Mouse (Mus musculus) adrenal gland, adult 18-20 months (tissue): ENCODE measurements at regions not wholly inside any gene's neighbourhood (a gene's known extent, or its start where the extent isn't known, plus 50 kb on each side); places are given as distances from the start of the nearest gene placed in this dataset.

Experiments
- DNase-seq, 2 experiments: peaks; one replicate each; pipeline ENCODE4 v3.0.0; 2021 to 2022; ENCODE audit warnings: low spot score in 2 of 2

DNA sequence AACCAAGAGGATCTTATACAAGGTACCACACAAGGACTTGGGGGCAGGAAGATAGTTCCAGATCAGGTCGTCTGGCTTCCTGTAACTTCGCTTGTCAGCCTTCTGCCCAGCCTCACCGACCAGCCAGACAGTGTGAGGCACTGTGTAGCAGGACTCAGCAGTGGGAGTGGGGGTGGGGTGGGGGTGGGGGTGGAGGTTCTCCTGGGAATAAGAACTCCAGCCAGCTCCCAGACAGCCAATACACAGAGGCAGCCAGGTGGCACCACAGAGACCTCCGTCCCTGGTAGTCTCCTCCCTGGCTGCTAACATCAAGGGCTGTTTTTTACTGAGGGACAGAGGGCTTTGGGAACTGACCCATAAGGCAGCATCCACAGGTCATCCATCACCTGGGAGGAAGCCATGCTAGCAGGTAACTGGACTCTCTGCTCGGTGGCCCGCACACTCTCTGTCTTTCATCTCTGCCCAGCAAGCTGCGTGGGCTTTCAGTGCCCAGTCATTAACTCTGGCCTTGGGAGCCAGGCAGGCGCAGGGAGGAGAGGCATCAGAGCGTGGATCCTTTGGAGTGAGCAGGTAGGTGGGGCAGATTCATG lies 60.3 kb upstream of the Wnt4 start:
- no peak for DNase-seq

DNA sequence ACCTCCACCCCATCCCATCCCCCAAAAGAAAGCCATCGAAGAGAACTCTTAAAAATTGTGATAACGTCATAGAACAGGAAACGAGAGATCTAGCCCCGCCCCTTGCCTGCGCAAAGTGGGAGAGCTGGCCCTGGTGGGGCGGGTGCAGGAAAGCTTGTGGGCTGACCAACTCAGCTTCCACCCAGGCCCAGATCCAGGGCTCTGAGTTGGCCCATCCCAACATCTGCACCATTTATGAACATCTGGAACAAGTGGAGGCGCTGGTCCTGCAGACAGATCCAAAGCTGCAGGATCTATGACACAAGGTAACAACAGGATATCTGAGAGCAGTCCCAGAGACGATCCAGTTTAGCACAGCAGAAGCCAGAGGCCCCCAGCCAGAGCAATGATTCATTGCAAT lies 62.7 kb upstream of the Wnt4 start:
- DNase-seq: no peak

DNA sequence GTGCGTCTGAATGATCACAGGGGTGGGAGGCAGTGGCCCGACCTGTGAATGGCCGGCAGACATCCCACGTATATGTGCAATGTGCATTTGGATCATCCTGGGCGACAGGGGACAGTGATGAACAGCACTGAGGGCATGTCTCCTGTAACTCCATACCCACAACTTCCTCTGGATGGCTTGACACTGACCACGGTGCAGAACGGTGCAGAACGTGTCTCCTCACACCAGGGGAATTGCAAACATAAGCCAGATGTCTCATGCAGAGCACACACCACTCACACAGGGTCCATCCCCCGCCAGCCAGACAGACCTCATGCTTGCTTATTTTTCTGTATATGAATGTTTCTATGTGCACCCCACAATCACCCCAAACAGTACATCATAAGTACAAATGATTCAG lies 64.4 kb upstream of the Wnt4 start:
- DNase-seq: no peak

DNA sequence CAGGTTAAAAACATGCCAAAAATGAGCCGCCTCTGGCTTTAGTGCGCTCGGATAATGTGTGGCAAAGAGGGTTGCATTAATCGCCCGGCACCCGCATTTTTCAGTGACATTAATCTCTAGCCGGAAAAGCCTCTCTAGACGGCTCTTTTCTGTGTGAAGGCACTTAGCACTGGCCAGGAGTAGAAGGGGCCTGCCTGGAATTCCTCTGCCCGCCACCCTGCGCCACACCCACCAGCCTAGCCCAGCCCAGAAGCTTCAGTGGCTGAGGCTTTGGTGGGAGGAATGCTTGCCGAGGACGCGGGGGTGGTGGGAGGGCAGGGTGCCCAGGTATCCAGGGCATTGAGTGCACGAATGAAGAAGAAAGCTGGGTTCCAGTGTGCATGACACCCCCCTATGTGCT lies 65.2 kb upstream of the Wnt4 start:
- DNase-seq: no peak

GRCm38 (mm10) chr4:137211288-137211687 lies 66.0 kb upstream of the Wnt4 start:
- no peak for DNase-seq

DNA sequence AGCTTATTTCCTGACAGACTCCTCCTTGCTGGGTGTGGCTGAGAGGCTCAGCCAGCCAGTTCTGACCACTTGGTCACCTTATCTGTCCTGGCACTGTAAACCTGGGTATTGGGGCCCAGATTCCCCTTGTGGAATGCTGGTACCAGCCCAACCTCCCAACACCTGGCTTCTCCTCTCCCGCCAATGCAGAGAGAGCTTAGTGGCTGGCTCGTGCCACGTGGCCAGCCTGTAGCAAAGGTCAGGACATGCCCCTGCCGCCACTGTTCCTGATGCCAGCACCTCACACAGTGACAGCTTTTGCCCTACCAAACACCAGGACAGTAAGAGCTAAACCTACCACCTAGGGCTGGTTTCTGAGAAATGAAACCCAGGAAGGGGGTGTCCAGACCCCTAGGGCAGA lies 66.8 kb upstream of the Wnt4 start:
- no peak for DNase-seq

GRCm38 (mm10) chr4:137200968-137201367 lies 76.3 kb upstream of the Wnt4 start:
- no peak for DNase-seq

- no peak for DNase-seq
Measured at GRCm38 (mm10) chr4:137200426-137200825, 76.9 kb upstream of the Wnt4 start.

- no peak for DNase-seq
Measured at GRCm38 (mm10) chr4:137196491-137196974, 80.8 kb upstream of the Wnt4 start.

- DNase-seq: no peak
Measured at GRCm38 (mm10) chr4:137194106-137194505, 83.2 kb upstream of the Wnt4 start.

DNA sequence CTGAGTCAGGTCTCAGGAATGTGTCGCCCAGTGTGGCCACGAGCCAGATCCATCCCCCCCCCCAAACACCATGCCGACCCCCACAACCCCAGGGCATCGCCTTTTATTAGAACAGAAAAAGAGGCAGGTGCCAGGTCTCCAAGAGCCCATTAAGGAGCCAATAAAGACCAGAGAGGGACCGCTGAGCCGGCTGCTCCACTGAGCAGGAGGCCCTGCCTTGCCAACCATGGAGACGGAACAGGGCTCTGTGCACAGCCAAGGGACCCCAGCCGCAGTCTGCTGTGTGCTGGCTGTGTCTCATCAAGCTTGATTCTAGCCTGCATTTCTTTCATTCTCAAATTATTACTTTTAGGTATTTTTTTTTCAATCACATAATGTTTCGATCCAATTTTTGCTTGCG lies 86.7 kb upstream of the Wnt4 start:
- no peak for DNase-seq

DNA sequence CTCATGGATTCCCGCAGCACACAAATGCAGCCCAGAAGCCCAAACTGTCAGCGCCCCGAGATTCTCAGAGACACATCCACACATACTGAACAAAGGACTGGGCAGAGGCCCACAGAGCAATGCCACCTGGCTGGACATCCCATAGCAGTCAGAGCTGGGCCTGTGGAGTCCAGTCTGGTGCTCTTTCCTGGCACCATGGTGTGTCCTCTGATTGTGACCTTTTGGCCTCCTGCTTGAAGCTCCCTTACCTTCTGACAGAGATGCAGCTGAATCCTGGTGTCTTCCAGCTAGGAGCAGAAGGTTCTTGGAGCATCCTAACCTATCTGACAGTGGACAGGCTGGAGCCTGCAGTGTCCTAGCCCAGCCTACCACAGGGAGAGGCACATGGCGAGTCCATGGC lies 87.5 kb upstream of the Wnt4 start:
- DNase-seq: no peak

GRCm38 (mm10) chr4:137189058-137189457 lies 88.2 kb upstream of the Wnt4 start:
- no peak for DNase-seq

DNA sequence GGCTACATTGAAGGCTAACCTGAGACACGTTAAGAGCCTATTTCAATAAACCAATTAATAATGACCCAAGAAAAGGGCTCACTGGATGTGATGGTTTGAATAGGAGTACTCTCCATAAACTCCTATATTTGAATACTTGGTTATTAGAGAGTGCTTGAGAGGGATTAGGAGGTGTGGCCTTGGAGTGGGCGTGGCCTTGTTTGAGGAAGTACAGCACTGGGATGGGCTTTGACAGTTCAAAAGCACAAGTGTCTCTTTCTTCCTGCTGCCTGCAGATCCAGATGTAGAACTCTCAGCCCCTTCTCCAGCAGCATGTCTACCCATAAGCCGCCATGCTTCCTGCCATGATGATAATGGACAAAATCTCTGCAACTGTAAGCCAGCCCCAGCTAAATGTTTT lies 89.7 kb upstream of the Wnt4 start:
- no peak for DNase-seq

DNA sequence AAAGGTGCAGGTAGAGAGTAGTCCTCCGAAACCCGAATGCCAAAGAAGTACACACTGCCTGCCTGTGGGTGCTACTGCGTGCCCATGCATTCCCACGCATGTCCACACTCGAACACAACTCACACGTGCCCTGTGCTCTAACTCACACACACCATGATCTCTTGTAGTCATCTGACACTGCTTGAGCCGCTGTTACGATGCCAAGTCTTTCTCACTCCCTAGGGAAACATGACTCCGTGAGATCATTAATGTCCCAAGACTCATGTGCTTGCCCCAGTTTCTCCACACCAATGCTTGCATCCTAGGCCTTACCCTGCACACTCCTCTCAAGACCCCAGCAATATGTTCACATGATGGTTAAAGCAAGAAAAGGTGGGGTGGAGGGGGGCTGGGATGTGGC lies 90.2 kb upstream of the Wnt4 start:
- DNase-seq: no peak

DNA sequence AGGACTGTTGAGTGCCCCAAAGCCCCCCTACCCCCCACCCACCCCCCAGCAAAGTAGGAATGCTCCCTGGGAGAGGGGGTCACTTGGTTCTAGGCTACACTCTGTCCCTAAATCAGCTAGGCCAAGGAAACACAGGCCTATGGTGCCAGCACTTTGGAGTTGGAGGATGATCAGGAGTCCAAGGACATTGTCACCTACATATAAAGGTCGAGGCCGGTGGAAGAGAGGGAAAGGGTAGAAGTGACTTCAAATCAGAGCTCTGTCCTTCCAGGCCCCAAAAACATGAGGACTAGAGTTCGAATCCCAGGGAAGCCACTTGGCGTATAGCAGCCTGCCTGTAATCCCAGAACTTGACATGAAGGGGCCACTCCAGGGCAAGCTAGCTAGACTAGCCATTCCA lies 92.3 kb upstream of the Wnt4 start:
- no peak for DNase-seq

DNA sequence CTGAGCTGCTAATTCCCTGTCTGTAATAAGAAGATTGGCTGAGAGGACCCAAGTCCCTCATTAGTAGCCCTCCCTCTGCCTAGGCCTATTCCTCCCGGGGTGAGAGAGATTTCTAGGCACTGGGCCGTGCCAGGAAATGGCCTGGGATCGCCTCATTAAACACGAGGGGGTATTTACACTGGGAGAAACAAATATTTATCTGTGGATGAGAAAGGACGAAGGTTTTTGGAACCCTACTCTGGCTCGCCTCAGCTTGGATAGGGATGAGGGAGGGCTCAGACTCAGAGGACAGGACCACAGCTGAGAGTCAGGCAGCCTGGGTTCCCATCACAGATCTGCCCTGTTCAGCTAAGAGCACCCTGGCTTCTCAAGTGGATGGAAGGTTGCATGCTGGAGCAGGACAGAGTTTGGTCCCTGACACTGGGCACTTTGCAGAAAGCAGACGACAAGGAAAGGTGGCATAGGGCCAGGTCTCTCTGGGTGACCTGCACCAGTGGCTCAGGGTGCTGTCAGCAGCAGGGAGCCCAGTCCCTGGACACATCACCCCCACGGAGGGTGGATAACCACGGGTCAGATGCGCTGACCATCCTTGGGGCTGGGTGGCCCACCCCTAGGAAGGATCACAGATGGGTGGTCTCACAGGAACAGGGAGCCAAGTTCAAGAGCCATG lies 94.0 kb upstream of the Wnt4 start:
- no peak for DNase-seq

DNA sequence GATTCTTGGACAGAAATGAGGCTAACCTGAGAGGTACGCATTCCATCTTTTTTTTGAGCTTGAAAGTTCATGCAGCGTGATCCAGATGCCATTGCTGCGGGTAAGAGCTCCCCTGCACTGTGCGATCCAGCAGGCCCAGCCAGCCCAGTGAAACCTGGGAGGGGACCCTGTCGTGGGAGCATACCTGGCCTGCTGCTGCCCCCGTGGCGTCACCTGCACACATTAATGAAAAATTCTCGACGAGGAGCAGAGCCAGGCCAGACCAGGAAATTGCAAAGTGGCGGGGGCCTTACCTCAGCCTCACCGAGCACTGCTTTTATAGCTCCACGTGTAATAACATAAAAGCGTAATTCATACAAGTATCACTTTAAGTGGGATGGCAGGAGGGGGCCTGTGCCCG lies 94.7 kb upstream of the Wnt4 start:
- no peak for DNase-seq

DNA sequence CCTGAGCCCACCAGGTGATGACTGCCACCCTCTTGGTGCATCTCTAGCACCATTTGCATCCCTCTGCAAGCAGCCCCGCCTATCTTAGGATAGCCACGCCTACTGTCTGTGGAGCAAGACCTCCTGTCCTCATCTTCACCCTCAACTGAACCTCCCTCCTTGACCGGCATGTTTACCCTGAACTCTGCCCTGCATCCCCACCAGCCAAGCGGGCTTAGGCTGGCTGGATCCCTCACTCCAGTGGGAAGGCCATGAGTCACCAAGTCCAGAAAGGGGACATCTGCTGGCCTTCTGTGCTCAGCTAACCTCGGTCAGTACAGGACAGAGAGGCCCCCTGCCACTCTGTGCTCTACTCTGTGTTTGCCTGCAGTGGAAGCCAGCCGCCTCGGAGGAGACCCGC lies 96.0 kb upstream of the Wnt4 start:
- DNase-seq: no peak

GRCm38 (mm10) chr4:137180083-137180482 lies 97.2 kb upstream of the Wnt4 start:
- no peak for DNase-seq

DNA sequence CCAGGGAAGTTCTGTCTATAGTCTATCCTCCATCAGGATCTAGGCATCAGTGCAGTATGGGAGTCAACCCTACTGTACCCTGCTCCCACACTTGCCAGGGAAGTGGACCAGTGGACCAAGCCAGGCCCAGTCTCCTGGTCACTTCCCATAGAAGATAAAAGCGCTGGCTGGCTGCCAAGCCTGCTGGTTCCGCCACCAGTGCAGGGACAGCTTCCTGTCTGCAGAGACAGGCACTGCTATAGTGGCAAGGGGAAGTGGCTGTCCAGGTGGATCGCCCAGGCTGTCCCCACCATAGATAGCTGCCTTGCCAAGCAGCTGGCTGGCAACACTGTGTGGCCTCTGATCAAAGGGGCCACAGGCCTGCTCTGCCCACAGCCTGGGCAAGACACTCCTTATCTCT lies 98.5 kb upstream of the Wnt4 start:
- peak; percentile 55 to 60 for DNase-seq

GRCm38 (mm10) chr4:137164933-137165332 lies 112.4 kb upstream of the Wnt4 start:
- no peak for DNase-seq

GRCm38 (mm10) chr4:137164429-137164828 lies 112.9 kb upstream of the Wnt4 start:
- DNase-seq: peak; percentile 81 to 86
